Mouse (Mus musculus) G1E (cell line): ENCODE results near the gene Alkbh2. TPM values are rescaled to one million over a fixed set of nuclear protein-coding genes. Genes with fewer than 3 reads are reported as not detected.

Experiments
- ATAC-seq: 2 replicates; pipeline ENCODE4 v1.8.0; 2016; ENCODE audit warnings: mild to moderate bottlenecking; ENCODE audit not compliant: insufficient number of reproducible peaks, poor library complexity, low FRiP score, severe bottlenecking; ENCODE audit errors: extremely low read depth
- DNase-seq: peaks from one replicate; pipeline ENCODE4 v3.0.0; 2012; ENCODE audit warnings: low spot score
- H3K27me3 ChIP-seq: 2 replicates; pipeline ENCODE4 v1.6.1; 2012; ENCODE audit warnings: mild to moderate bottlenecking, low read length, inconsistent platforms; ENCODE audit not compliant: insufficient read depth
- H3K36me3 ChIP-seq: replicated peaks from 2 replicates; pipeline ENCODE3; 2012; ENCODE audit warnings: mild to moderate bottlenecking, inconsistent platforms
- H3K4me1 ChIP-seq: 2 replicates; pipeline ENCODE4 v1.6.1; 2012; ENCODE audit warnings: low read depth, low read length, inconsistent platforms, mixed read lengths; ENCODE audit not compliant: insufficient read depth
- H3K4me3 ChIP-seq: 2 replicates; pipeline ENCODE4 v1.5.1; 2012; ENCODE audit warnings: low read depth, mild to moderate bottlenecking, inconsistent platforms, low read length, moderate library complexity, mixed read lengths
- H3K9me3 ChIP-seq: replicated peaks from 2 replicates; pipeline ENCODE4 v1.6.1; 2012; ENCODE audit warnings: inconsistent platforms
- CTCF ChIP-seq: IDR thresholded peaks from 2 replicates; pipeline ENCODE4 v1.5.1; 2012; ENCODE audit warnings: low read depth, low read length, inconsistent platforms, mixed read lengths
- GATA1 ChIP-seq: IDR thresholded peaks from 2 replicates; pipeline ENCODE4 v1.6.1; 2012; ENCODE audit warnings: borderline replicate concordance, low read length, inconsistent platforms, mixed read lengths
- GATA2 ChIP-seq: IDR thresholded peaks from 2 replicates; pipeline ENCODE4 v1.6.1; 2012; ENCODE audit warnings: low read depth, low read length, inconsistent platforms, borderline replicate concordance
- POLR2AphosphoS5 ChIP-seq: IDR thresholded peaks from 2 replicates; pipeline ENCODE4 v1.6.1; 2012; ENCODE audit warnings: low read depth, low read length, inconsistent platforms; ENCODE audit not compliant: insufficient replicate concordance
- TAL1 ChIP-seq: conservative IDR thresholded peaks from 2 replicates; pipeline ENCODE4 v1.6.1; 2012; ENCODE audit warnings: low read depth, low read length, inconsistent platforms, mixed read lengths
- polyA plus RNA-seq: library from polyadenylated mRNA; stranded (reverse); fragments of >175 nt; gene quantifications from 2 replicates; pipeline ENCODE4 v1.2.3, GENCODE M21; 2012
- total RNA-seq, 2 experiments: library from RNA; stranded (forward) in 1 of 2; stranded (reverse) in 1 of 2; fragments of 200-1000 nt in 1 of 2; fragments of >200 nt in 1 of 2; fragmentation: Nextera tagmentation in 1 of 2; gene quantifications; 2 replicates each; pipeline ENCODE4 v1.2.3; 2014 to 2017

The Alkbh2 gene
- total and polyA plus RNA-seq, 3 experiments, result 3.7 to 19.0 (median 6.8) TPM

- TF ChIP-seq GATA1 (no peak), CTCF (0 out of 2 replicates have a peak, but pooled peaks have one; percentile 24), TAL1 (peak; percentile 37)
- Histone ChIP-seq H3K36me3 (peaks cover 73% of the 10 kb centered on the region), H3K9me3 (no peaks in the 10 kb centered on the region), H3K27me3 (no peaks in the 10 kb centered on the region), H3K4me3 (peak overlapping the region; percentile 37; the same call in 1 of the 2 replicates), H3K4me1 (peaks cover 71% of the 10 kb centered on the region)
- ATAC-seq, result peak; percentile 69
- peak; percentile 50 for DNase-seq
These were observed 6.1 kb upstream of the Alkbh2 start for GRCm38 (mm10) chr5:114134091-114134534.

GRCm38 (mm10) chr5:114132841-114133240, 4.8 kb upstream of the Alkbh2 start:
- H3K4me1 ChIP-seq, result peaks cover 74% of the 10 kb centered on the region
- TF ChIP-seq POLR2AphosphoS5, result no peak
- no peak for TF ChIP-seq GATA1
- TF ChIP-seq CTCF, result no peak
- no peak for TF ChIP-seq GATA2
- TF ChIP-seq TAL1, result no peak
- H3K27me3 ChIP-seq, result no peaks in the 10 kb centered on the region
- ATAC-seq (no peak), DNase-seq (no peak)
- H3K36me3 ChIP-seq, result peaks cover 63% of the 10 kb centered on the region
- no peaks in the 10 kb centered on the region for H3K9me3 ChIP-seq
- peak overlapping the region; percentile 27; the same call in 1 of the 2 replicates for H3K4me3 ChIP-seq

GRCm38 (mm10) chr5:114131521-114131840, 3.5 kb upstream of the Alkbh2 start:
- TF ChIP-seq POLR2AphosphoS5, result no peak
- TF ChIP-seq GATA1, result no peak
- no peak for TF ChIP-seq GATA2
- no peak for TF ChIP-seq CTCF
- no peak for TF ChIP-seq TAL1
- ATAC-seq, result no peak
- H3K4me1 ChIP-seq, result peaks cover 79% of the 10 kb centered on the region

GRCm38 (mm10) chr5:114130698-114131520, 2.9 kb upstream of the Alkbh2 start:
- Histone ChIP-seq H3K4me1 (peaks cover 79% of the 10 kb centered on the region), H3K27me3 (no peaks in the 10 kb centered on the region), H3K9me3 (no peaks in the 10 kb centered on the region), H3K4me3 (peak overlapping the region; percentile 86), H3K36me3 (peaks cover 52% of the 10 kb centered on the region)
- ATAC-seq (peak; percentile 75), DNase-seq (peak; percentile 98)
- TF ChIP-seq GATA2, result no peak
- TF ChIP-seq TAL1, result no peak
- no peak for TF ChIP-seq GATA1

More at GRCm38 (mm10) chr5:114131521-114131840, 3.5 kb upstream of the Alkbh2 start:
- H3K36me3 ChIP-seq, result peaks cover 53% of the 10 kb centered on the region
- H3K9me3 ChIP-seq, result no peaks in the 10 kb centered on the region
- no peaks in the 10 kb centered on the region for H3K27me3 ChIP-seq
- H3K4me3 ChIP-seq, result peak overlapping the region; percentile 86
- peak; percentile 35 for DNase-seq

- H3K9me3 ChIP-seq, result no peaks in the 10 kb centered on the region
- peaks cover 77% of the 10 kb centered on the region for H3K4me1 ChIP-seq
- H3K4me3 ChIP-seq, result peak within 1 kb of the TSS; percentile 86
- DNase-seq (peak; percentile 51), ATAC-seq (no peak)
- no peak for TF ChIP-seq CTCF
- no peak for TF ChIP-seq GATA2
- no peak for TF ChIP-seq TAL1
- TF ChIP-seq GATA1, result no peak
- TF ChIP-seq POLR2AphosphoS5, result no peak
- H3K27me3 ChIP-seq, result no peaks in the 10 kb centered on the region
- peaks cover 52% of the 10 kb centered on the region for H3K36me3 ChIP-seq
These were observed 2.2 kb upstream of the Alkbh2 start, which contains the start of gene Ung for GRCm38 (mm10) chr5:114130211-114130605. Ung (plus strand) TSS chr5:114130386.

- H3K4me3 ChIP-seq, result peak overlapping the region; percentile 86
- H3K4me1 ChIP-seq, result peaks cover 73% of the 10 kb centered on the region
- TF ChIP-seq POLR2AphosphoS5 (no peak), CTCF (no peak), GATA2 (no peak), TAL1 (no peak), GATA1 (no peak)
- ATAC-seq (no peak), DNase-seq (no peak)
- H3K27me3 ChIP-seq, result no peaks in the 10 kb centered on the region
- H3K36me3 ChIP-seq, result peaks cover 53% of the 10 kb centered on the region
- H3K9me3 ChIP-seq, result no peaks in the 10 kb centered on the region
These were observed 1.7 kb upstream of the Alkbh2 start for GRCm38 (mm10) chr5:114129550-114130210.
